Mouse (Mus musculus) midbrain, postnatal 0 days (tissue): ENCODE measurements around the gene Prss38. TPM values are rescaled to one million over a fixed set of nuclear protein-coding genes. Genes with fewer than 3 reads are reported as not detected.

ENCODE experiments used
- ATAC-seq: fragments of 200-750 bp; cut with Nextera tagmentation; 2 replicates; pipeline ENCODE4 v1.8.0; 2017; ENCODE audit warnings: moderate number of reproducible peaks, mild to moderate bottlenecking, moderate TSS enrichment, moderate library complexity; ENCODE audit not compliant: low FRiP score
- DNase-seq: peaks from one replicate; pipeline ENCODE4 v3.0.0-alpha.2; 2015; ENCODE audit warnings: low spot score
- H3K27ac ChIP-seq: fragments of 300-500 bp; sonication (generic); 2 replicates; pipeline ENCODE4 v1.5.1; 2014; ENCODE audit warnings: low read depth, mild to moderate bottlenecking, low read length, mixed read lengths
- H3K27me3 ChIP-seq: fragments of 300-500 bp; sonication (generic); 2 replicates; pipeline ENCODE4 v1.6.1; 2014; ENCODE audit warnings: low read length, control low read depth, mixed read lengths; ENCODE audit not compliant: insufficient read depth
- H3K36me3 ChIP-seq: fragments of 300-500 bp; sonication (generic); 2 replicates; pipeline ENCODE4 v1.6.1; 2014; ENCODE audit warnings: low read length, control low read depth, mixed read lengths; ENCODE audit not compliant: insufficient read depth
- H3K4me1 ChIP-seq: fragments of 300-500 bp; sonication (generic); 2 replicates; pipeline ENCODE4 v1.6.1; 2014; ENCODE audit warnings: mild to moderate bottlenecking, control low read depth, antibody characterized with exemption, low read length, mixed read lengths; ENCODE audit not compliant: insufficient read depth
- H3K4me2 ChIP-seq: fragments of 300-500 bp; sonication (generic); 2 replicates; pipeline ENCODE4 v1.6.1; 2014; ENCODE audit warnings: low read depth, mild to moderate bottlenecking, low read length, mixed read lengths; ENCODE audit not compliant: poor library complexity, severe bottlenecking
- H3K4me3 ChIP-seq: fragments of 300-500 bp; sonication (generic); 2 replicates; pipeline ENCODE4 v1.5.1; 2014; ENCODE audit warnings: low read depth, mild to moderate bottlenecking, low read length, moderate library complexity
- H3K9ac ChIP-seq: fragments of 300-500 bp; sonication (generic); replicated peaks from 2 replicates; pipeline ENCODE4 v1.6.1; 2014; ENCODE audit warnings: mild to moderate bottlenecking, low read length, moderate library complexity, mixed read lengths; ENCODE audit not compliant: poor library complexity, severe bottlenecking
- H3K9me3 ChIP-seq: fragments of 300-500 bp; sonication (generic); 2 replicates; pipeline ENCODE4 v1.6.1; 2016; ENCODE audit warnings: low read length, control low read depth
- CTCF ChIP-seq: IDR thresholded peaks from 2 replicates; pipeline ENCODE4 v1.5.1; 2016; ENCODE audit warnings: antibody characterized with exemption, mild to moderate bottlenecking
- WGBS: fragments of 180-500 bp; shearing (Covaris S2); extraction: QIAGEN DNeasy Blood & Tissue Kit; methylation state at CpG from one replicate; pipeline ENCODE4 v1.1.7; 2014; 5-methylcytosine and 5-hydroxymethylcytosine counted together
- polyA plus RNA-seq: library from polyadenylated mRNA; unstranded; fragments of >200 nt; fragmentation: Nextera tagmentation; extraction: Ambion mirVana; gene quantifications from 2 replicates; pipeline ENCODE4 v1.2.1, GENCODE M21; 2015
- total RNA-seq: library from RNA; depleted of rRNA; stranded (reverse); fragments of >200 nt; gene quantifications from 2 replicates; pipeline ENCODE4 v1.2.3, GENCODE M21; 2014

Prss38 gene
- total and polyA plus RNA-seq, 2 experiments from 2014 or later = not detected

DNA sequence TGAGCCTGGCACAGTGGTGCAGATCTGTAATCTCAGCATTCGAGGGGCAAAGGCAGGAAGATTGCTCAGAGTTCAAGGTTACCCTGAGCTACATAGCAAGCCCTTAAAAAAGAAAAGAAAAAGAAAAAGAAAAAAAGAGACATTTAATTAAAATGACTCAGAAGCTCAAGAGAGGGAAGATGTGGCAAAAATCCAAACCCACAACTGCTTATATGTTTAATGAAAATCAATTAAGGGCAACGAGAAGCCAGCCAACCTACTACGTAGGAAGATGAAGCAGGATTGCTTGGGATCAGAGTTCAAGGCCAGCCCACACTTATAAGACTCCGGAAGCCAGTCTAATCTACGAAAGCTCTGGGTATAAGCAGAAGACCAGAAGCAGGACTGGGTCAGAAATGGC, 19.0 kb upstream of the Prss38 start:
- no peak overlapping the region for H3K9ac ChIP-seq
- WGBS = 84% methylated on average over 5 of the region's 5 CpGs
- H3K4me2 ChIP-seq = no peak overlapping the region
- no peak for DNase-seq
- TF ChIP-seq CTCF = no peak
- H3K27me3 ChIP-seq = no peaks in the 10 kb centered on the region
- no peaks in the 10 kb centered on the region for H3K36me3 ChIP-seq
- ATAC-seq = no peak
- no peaks in the 10 kb centered on the region for H3K4me1 ChIP-seq
- no peaks in the 10 kb centered on the region for H3K9me3 ChIP-seq
- H3K4me3 ChIP-seq = no peak overlapping the region
- no peak overlapping the region for H3K27ac ChIP-seq

GRCm38 (mm10) chr11:59393591-59393990, 18.1 kb upstream of the Prss38 start:
- 19% methylated on average over 9 of the region's 9 CpGs for WGBS
- Histone ChIP-seq H3K4me3 (no peak overlapping the region), H3K27ac (no peak overlapping the region), H3K9me3 (no peaks in the 10 kb centered on the region), H3K9ac (no peak overlapping the region), H3K4me2 (no peak overlapping the region), H3K27me3 (no peaks in the 10 kb centered on the region), H3K4me1 (no peaks in the 10 kb centered on the region), H3K36me3 (no peaks in the 10 kb centered on the region)
- peak; percentile 74 for DNase-seq
- no peak for TF ChIP-seq CTCF
- ATAC-seq = no peak

DNA sequence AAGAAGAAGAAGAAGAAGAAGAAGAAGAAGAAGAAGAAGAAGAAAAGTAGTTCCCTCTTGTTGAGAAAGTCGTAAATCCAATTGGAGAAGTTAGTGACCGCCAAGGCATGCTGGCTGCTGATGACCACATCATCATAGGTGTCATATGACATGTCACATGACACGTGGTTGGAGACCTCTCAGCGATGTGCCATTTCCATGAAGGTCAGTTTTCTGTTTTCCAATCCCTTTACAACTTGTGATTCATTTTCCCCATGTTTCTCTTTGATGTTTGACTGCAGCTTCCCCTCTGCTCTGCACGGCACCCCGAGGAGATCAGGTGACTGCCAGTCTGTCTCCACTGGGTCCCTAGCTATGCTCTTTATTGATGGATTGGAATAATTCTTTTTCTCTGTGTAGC, 16.8 kb upstream of the Prss38 start:
- no peak overlapping the region for H3K4me2 ChIP-seq
- no peak overlapping the region for H3K9ac ChIP-seq
- H3K9me3 ChIP-seq = no peaks in the 10 kb centered on the region
- no peak for TF ChIP-seq CTCF
- no peak overlapping the region for H3K4me3 ChIP-seq
- no peak overlapping the region for H3K27ac ChIP-seq
- 74% methylated on average over 6 of the region's 6 CpGs for WGBS
- DNase-seq (no peak), ATAC-seq (no peak)
- no peaks in the 10 kb centered on the region for H3K4me1 ChIP-seq
- H3K36me3 ChIP-seq = no peaks in the 10 kb centered on the region
- no peaks in the 10 kb centered on the region for H3K27me3 ChIP-seq

DNA sequence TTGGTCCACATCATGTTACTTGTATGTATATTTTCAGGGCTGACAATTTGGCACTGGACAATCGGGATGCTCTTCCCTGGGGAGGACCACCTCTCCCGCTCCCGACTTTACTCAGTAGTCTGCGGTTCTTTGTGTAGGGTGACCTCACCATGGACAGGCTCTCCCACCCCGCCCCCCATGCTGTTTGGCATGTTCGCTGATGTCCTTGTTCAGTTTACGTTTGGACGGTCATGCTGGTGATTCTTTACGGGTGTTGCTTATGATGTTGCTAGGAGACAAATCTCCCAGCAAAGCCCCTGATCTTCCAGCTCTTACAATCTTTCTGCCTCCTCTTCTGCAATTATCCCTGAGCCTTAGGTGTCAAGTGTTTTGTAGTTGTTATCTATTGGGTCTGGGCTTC, 15.0 kb upstream of the Prss38 start:
- H3K4me3 ChIP-seq = no peak overlapping the region
- H3K9me3 ChIP-seq = no peaks in the 10 kb centered on the region
- H3K9ac ChIP-seq = no peak overlapping the region
- peak; percentile 20 for DNase-seq
- 34% methylated on average over 9 of the region's 9 CpGs for WGBS
- H3K27ac ChIP-seq = no peak overlapping the region
- no peak for TF ChIP-seq CTCF
- H3K27me3 ChIP-seq = no peaks in the 10 kb centered on the region
- no peak overlapping the region for H3K4me2 ChIP-seq
- ATAC-seq = no peak
- no peaks in the 10 kb centered on the region for H3K4me1 ChIP-seq
- no peaks in the 10 kb centered on the region for H3K36me3 ChIP-seq

DNA sequence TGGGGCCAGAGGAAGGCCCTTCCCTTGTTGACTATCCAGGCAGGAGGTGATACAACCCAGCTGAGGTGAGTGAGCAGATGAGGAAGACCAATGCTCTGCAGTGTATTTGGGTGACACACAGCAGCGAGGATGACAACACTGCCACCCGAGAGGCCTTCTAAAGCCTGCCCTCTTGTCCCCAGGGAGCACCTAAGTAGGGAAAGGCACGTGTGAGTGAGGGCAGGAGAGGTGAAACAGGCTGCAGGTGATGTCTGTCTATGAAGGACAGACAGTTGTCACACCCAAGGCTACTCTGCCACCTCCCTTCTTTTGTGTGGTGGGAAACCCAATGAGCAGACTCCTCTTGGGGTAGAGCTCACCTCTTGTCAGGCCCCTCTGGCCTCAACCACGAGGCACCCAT, 14.2 kb upstream of the Prss38 start:
- TF ChIP-seq CTCF = no peak
- Histone ChIP-seq H3K4me1 (no peaks in the 10 kb centered on the region), H3K4me2 (no peak overlapping the region), H3K9me3 (no peaks in the 10 kb centered on the region), H3K27ac (no peak overlapping the region), H3K36me3 (no peaks in the 10 kb centered on the region), H3K27me3 (no peaks in the 10 kb centered on the region), H3K9ac (no peak overlapping the region), H3K4me3 (no peak overlapping the region)
- ATAC-seq (no peak), DNase-seq (no peak)
- 58% methylated on average over 4 of the region's 4 CpGs for WGBS

DNA sequence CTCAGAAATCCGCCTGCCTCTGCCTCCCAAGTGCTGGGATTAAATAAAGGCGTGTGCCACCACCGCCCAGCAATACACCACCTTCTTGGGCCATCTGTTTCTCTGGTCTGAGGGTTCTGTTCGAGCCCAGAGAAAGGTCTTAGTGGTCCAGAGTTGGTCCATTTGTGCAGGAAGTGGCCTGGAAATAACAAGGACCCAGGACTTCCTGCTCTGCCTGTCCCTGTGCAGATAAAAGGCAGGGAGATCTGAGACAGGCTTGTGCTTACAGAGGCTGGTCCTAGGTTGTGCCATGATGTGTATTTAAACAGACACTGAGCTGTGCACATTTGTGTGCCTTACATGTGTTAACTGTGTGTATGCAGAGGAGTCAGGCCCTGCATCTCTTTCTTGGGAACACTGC, 13.3 kb upstream of the Prss38 start:
- Histone ChIP-seq H3K4me2 (no peak overlapping the region), H3K36me3 (no peaks in the 10 kb centered on the region), H3K9ac (no peak overlapping the region), H3K9me3 (no peaks in the 10 kb centered on the region), H3K4me3 (no peak overlapping the region), H3K4me1 (no peaks in the 10 kb centered on the region), H3K27me3 (no peaks in the 10 kb centered on the region), H3K27ac (no peak overlapping the region)
- no peak for TF ChIP-seq CTCF
- WGBS = 85% methylated on average over 4 of the region's 4 CpGs
- ATAC-seq = no peak
- DNase-seq = no peak
